Mouse (Mus musculus): ENCODE data around the gene Gpr19. TPM values are rescaled to one million over a fixed set of nuclear protein-coding genes. Genes with fewer than 3 reads are reported as not detected.

Gpr19 gene
- polyA plus RNA-seq, 1 experiment from 2014 or later, result 42.4 TPM

GRCm38 (mm10) chr6:134834585-134835251 is 63.7 kb downstream of the Gpr19 start:
- Histone ChIP-seq H3K36me3 (no peaks in the 10 kb centered on the region), H3K4me1 (peaks cover 5% of the 10 kb centered on the region; the same call in 1 of the 2 replicates), H3K27me3 (no peaks in the 10 kb centered on the region), H3K9me3 (no peaks in the 10 kb centered on the region), H3K9ac (replicated peaks) (no peak overlapping the region), H3K27ac (replicated peaks) (no peak overlapping the region), H3K4me2 (replicated peaks) (no peak overlapping the region), H3K4me3 (no peak overlapping the region)
- 79% methylated on average over 9 of the region's 9 CpGs for WGBS
- ATAC-seq (ENCODE audit: low FRiP score, low read depth), result no peak

- Histone ChIP-seq H3K9ac (replicated peaks) (peak overlapping the region; percentile 73; the same call in 1 of the 2 replicates), H3K36me3 (no peaks in the 10 kb centered on the region), H3K27me3 (no peaks in the 10 kb centered on the region), H3K4me3 (peak overlapping the region; percentile 75), H3K4me2 (replicated peaks) (peak overlapping the region; percentile 90), H3K27ac (replicated peaks) (no peak overlapping the region), H3K4me1 (peaks cover 13% of the 10 kb centered on the region; the same call in 1 of the 2 replicates), H3K9me3 (no peaks in the 10 kb centered on the region)
- WGBS, result 5% methylated on average over 10 of the region's 10 CpGs
- 0 out of 2 replicates have a peak, but pooled peaks have one; percentile 0 for ATAC-seq (ENCODE audit: low FRiP score, low read depth)
These were observed 67.6 kb downstream of the Gpr19 start for GRCm38 (mm10) chr6:134830776-134831175.

- under 1% methylated on average over 55 of the region's 58 CpGs for WGBS
- Histone ChIP-seq H3K4me2 (replicated peaks) (peak within 1 kb of the TSS; percentile 90), H3K27ac (replicated peaks) (peak within 1 kb of the TSS; percentile 85), H3K9me3 (no peaks in the 10 kb centered on the region), H3K36me3 (no peaks in the 10 kb centered on the region), H3K4me1 (peaks cover 13% of the 10 kb centered on the region; the same call in 1 of the 2 replicates), H3K27me3 (no peaks in the 10 kb centered on the region), H3K4me3 (peak within 1 kb of the TSS; percentile 75), H3K9ac (replicated peaks) (peak within 1 kb of the TSS; percentile 73)
- ATAC-seq (ENCODE audit: low FRiP score, low read depth), result peak; percentile 98
These were observed 68.3 kb downstream of the Gpr19 start, which contains the start of gene Crebl2 for GRCm38 (mm10) chr6:134829786-134830700. Gene Crebl2 (plus strand): TSS chr6:134830154.

GRCm38 (mm10) chr6:134822844-134823243 is 75.5 kb downstream of the Gpr19 start:
- H3K9ac ChIP-seq (replicated peaks), result no peak overlapping the region
- no peaks in the 10 kb centered on the region for H3K4me1 ChIP-seq
- WGBS, result 71% methylated on average over 10 of the region's 10 CpGs
- no peaks in the 10 kb centered on the region for H3K36me3 ChIP-seq
- H3K27me3 ChIP-seq, result no peaks in the 10 kb centered on the region
- H3K4me2 ChIP-seq (replicated peaks), result no peak overlapping the region
- no peak overlapping the region for H3K4me3 ChIP-seq
- H3K9me3 ChIP-seq, result no peaks in the 10 kb centered on the region
- H3K27ac ChIP-seq (replicated peaks), result no peak overlapping the region
- ATAC-seq (ENCODE audit: low FRiP score, low read depth), result no peak

- Histone ChIP-seq H3K4me2 (replicated peaks) (no peak overlapping the region), H3K9me3 (no peaks in the 10 kb centered on the region), H3K4me1 (no peaks in the 10 kb centered on the region), H3K36me3 (no peaks in the 10 kb centered on the region), H3K27me3 (no peaks in the 10 kb centered on the region), H3K9ac (replicated peaks) (no peak overlapping the region), H3K4me3 (no peak overlapping the region), H3K27ac (replicated peaks) (no peak overlapping the region)
- no peak for ATAC-seq (ENCODE audit: low FRiP score, low read depth)
- WGBS, result 74% methylated on average over 6 of the region's 6 CpGs
These were observed 78.0 kb downstream of the Gpr19 start for GRCm38 (mm10) chr6:134820411-134820810.

- Histone ChIP-seq H3K27me3 (no peaks in the 10 kb centered on the region), H3K9me3 (no peaks in the 10 kb centered on the region), H3K4me2 (replicated peaks) (no peak overlapping the region), H3K27ac (replicated peaks) (no peak overlapping the region), H3K9ac (replicated peaks) (no peak overlapping the region), H3K4me3 (no peak overlapping the region), H3K4me1 (no peaks in the 10 kb centered on the region), H3K36me3 (no peaks in the 10 kb centered on the region)
- whole genome bisulfite sequencing, result 66% methylated on average over 5 of the region's 5 CpGs
- no peak for ATAC-seq (ENCODE audit: low FRiP score, low read depth)
These were observed 78.6 kb downstream of the Gpr19 start for GRCm38 (mm10) chr6:134819741-134820140.

Other genes with a start within 250 kb of the Gpr19 start
- 17.0 and 17.7 TPM in 2 replicates for gene Dusp16, start 106.0 kb downstream of the Gpr19 start, polyA plus RNA-seq (2016; fragmentation: Nextera tagmentation; extraction: Ambion mirVana)
- 2.5 and 2.9 TPM in 2 replicates for gene Crebl2, start 68.4 kb downstream of the Gpr19 start, polyA plus RNA-seq (2016; fragmentation: Nextera tagmentation; extraction: Ambion mirVana)
- gene Cdkn1b, start 21.8 kb upstream of the Gpr19 start, polyA plus RNA-seq (2016; fragmentation: Nextera tagmentation; extraction: Ambion mirVana), result 28.3 and 30.0 TPM in 2 replicates
- gene Apold1, start 83.1 kb upstream of the Gpr19 start, polyA plus RNA-seq (2016; fragmentation: Nextera tagmentation; extraction: Ambion mirVana), result 3.6 and 3.9 TPM in 2 replicates
- gene Ddx47, start 113.0 kb upstream of the Gpr19 start, polyA plus RNA-seq (2016; fragmentation: Nextera tagmentation; extraction: Ambion mirVana), result 86.1 and 90.3 TPM in 2 replicates
- gene Gprc5a, start 167.1 kb upstream of the Gpr19 start, polyA plus RNA-seq (2016; fragmentation: Nextera tagmentation; extraction: Ambion mirVana), result 1.8 and 1.9 TPM in 2 replicates
- 0.18 TPM in 1 of 2 replicates, not detected in the other for gene Gprc5d, start 219.7 kb upstream of the Gpr19 start, polyA plus RNA-seq (2016; fragmentation: Nextera tagmentation; extraction: Ambion mirVana)